Mouse (Mus musculus): Measurements from ENCODE around the gene Fga. TPM values are rescaled to one million over a fixed set of nuclear protein-coding genes. Genes with fewer than 3 reads are reported as not detected.

Gene Fga
- polyA plus RNA-seq (2015; fragmentation: Nextera tagmentation; extraction: Ambion mirVana), result 0.17 and 0.27 TPM in 2 replicates

DNA sequence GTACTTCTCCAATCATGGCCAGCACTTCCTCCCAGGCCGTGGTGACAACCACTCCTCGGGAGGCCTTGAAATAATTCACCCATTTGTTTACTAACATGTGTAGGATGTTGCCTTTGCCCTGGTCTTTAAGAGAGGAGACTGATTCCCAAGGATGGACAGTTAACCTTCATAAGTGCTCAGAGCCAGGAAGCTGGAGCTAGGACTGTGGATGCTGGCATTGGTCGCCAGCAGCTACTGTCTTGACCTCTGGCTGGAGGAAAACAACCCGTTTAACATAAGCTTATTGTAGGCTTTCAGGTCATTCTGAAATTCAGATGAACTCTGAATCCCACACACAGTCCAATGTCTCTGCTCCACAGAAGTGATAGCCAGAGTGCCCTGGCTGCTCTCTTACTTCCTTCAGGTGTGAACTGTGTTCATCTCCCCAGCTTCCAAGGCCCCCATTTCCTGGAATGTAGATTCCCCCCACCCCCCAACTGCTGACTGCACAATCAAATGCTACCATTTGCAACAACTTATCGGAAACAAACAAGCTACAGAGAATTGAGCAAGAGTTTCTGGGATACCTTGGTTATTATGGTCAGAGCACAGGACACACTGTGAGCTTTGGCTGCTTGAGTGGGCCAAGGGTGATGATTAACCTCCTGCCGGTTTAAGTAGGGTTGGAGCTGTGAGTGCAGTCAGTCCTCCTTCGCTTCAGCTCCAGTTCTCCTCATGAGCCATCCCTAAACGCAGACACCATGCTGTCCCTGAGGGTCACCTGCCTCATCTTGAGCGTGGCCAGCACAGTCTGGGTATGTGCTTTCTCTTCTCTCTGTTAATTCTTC lies at the start of gene Fga:
TSS of gene Fga (plus strand) at position 602 of the 827 bp plus-strand sequence.

DNA sequence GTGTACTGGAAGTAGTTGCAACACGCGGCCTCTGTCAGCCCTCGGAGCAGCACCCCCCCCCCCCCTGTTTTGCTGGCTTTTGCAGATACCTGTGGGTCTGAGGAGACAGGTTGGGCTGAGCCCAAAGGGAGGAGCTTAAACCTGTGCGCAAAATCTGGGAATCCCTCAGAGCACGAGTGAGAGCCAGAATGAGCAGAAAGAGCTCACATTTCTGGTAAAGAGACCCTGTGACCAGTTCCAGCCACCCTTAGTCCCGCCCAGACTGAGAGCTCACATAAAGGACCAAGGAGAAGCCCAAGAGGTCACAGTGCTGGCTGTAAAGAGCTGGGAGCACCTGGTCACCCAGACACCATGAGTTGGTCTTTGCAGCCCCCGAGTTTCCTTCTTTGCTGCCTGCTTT lies 18.3 kb upstream of the Fga start, which contains the start of gene Fgg:
TSS of gene Fgg (plus strand) at position 168 of the 400 bp plus-strand sequence.

DNA sequence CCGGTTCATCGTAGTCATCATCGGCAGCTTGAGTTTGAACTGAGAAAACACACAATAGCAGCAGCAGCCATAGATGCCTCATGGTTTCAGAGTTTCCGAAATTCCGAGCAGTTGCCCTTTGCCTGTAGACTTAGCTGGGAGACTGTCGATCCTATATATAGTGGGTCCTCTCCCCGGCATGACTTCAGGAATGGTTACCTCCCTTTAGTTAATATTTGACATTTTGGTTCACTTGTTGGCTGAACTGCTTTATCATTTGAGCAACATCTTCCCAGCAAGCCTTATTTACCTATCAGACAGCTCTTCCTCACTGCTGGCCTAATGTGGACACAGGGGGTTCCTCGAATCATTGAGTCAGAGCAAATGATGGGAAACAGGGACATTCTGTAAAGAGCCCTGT lies 23.8 kb downstream of the Fga start, which contains the start of gene Fgb:
TSS of gene Fgb (minus strand) at position 184 of the 400 bp plus-strand sequence.

DNA sequence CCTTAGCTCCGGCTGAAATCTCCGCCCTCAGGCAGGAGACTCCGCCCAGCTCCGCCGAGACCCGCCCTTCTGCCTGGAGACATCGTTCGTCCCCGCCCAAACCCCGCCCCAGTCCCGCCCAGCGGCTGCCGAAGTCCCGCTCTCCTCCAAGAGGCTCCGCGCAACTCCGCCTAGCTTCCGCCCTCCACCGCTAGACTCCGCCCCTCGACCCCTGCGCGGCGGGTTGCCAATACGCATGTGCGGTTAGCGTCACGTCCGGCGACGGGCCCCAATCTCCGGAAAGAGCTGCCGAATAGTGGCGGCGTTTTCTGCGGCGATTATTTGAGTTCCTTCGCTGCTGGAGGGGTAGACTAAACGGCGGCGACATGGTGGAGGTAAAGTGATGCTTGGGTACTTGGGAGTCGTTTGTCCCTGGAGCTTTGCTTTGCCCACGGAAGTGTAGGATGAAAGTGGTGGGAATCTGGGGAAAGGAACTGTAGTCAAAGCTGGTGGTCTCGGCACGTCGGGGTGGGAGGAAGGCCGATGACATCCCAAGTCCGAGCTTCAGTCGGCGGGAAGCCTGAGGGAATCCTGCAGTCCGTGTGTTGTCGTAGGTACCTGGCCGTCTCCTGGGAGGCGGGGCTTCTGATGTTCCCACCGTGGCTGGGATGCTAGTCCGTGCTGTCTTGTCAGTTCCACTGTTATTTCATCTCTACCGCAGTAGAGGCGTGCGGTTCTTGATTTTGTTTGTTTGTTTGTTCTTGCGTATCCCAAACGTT lies 29.6 kb downstream of the Fga start, which contains the start of gene Plrg1:
TSS of gene Plrg1 (plus strand) at position 242 of the 758 bp plus-strand sequence.

Other genes starting within 250 kb of the Fga start
- gene Rbm46, start 149.6 kb upstream of the Fga start, polyA plus RNA-seq (2015; fragmentation: Nextera tagmentation; extraction: Ambion mirVana), result 2.2 and 2.5 TPM in 2 replicates
- gene Lrat, start 122.1 kb upstream of the Fga start, polyA plus RNA-seq (2015; fragmentation: Nextera tagmentation; extraction: Ambion mirVana), result 0.47 and 0.48 TPM in 2 replicates
- 0.12 and 0.61 TPM in 2 replicates for gene Fgg, start 18.4 kb upstream of the Fga start, polyA plus RNA-seq (2015; fragmentation: Nextera tagmentation; extraction: Ambion mirVana)
- 0.36 TPM in 1 of 2 replicates, not detected in the other for gene Fgb, start 23.8 kb downstream of the Fga start, polyA plus RNA-seq (2015; fragmentation: Nextera tagmentation; extraction: Ambion mirVana)
- 73.2 and 77.9 TPM in 2 replicates for gene Plrg1, start 29.4 kb downstream of the Fga start, polyA plus RNA-seq (2015; fragmentation: Nextera tagmentation; extraction: Ambion mirVana)
- 0.86 and 1.1 TPM in 2 replicates for gene Dchs2, start 101.9 kb downstream of the Fga start, polyA plus RNA-seq (2015; fragmentation: Nextera tagmentation; extraction: Ambion mirVana)